Mouse (Mus musculus): ENCODE data around the gene Mylpf. TPM values are rescaled to one million over a fixed set of nuclear protein-coding genes. Genes with fewer than 3 reads are reported as not detected.
A peak's percentile ranks its signal among the peaks of the same experiment; 100 is the strongest.

Mylpf gene
- polyA plus RNA-seq, 1 experiment from 2014 or later: 3.5 TPM

- peak overlapping the region; percentile 86 for H3K4me3 ChIP-seq (ENCODE audit: low read length)
- H3K4me1 ChIP-seq (ENCODE audit: control insufficient read depth, insufficient read depth, low read depth, low read length): peaks cover 31% of the 10 kb centered on the region
- ATAC-seq: no peak
- no peaks in the 10 kb centered on the region for H3K27me3 ChIP-seq (replicated peaks; ENCODE audit: control insufficient read depth, insufficient read depth, low read length)
- peak overlapping the region; percentile 72 for H3K4me2 ChIP-seq (ENCODE audit: low read length)
- H3K27ac ChIP-seq (ENCODE audit: low read depth, low read length): peak overlapping the region; percentile 98
- H3K9ac ChIP-seq (ENCODE audit: low read depth, low read length): peak overlapping the region; percentile 96
- peaks cover 19% of the 10 kb centered on the region for H3K36me3 ChIP-seq (ENCODE audit: control insufficient read depth, insufficient read depth, low read length)
- WGBS: 3% methylated on average over 20 of the region's 20 CpGs
- no peaks in the 10 kb centered on the region for H3K9me3 ChIP-seq (ENCODE audit: control insufficient read depth, low read length)
These were observed 23.3 kb downstream of the Mylpf start for GRCm38 (mm10) chr7:127231826-127232621.

- peak within 1 kb of the TSS; percentile 96 for H3K9ac ChIP-seq (ENCODE audit: low read depth, low read length)
- H3K4me2 ChIP-seq (ENCODE audit: low read length): peak within 1 kb of the TSS; percentile 72
- H3K4me3 ChIP-seq (ENCODE audit: low read length): peak within 1 kb of the TSS; percentile 86
- H3K9me3 ChIP-seq (ENCODE audit: control insufficient read depth, low read length): no peaks in the 10 kb centered on the region
- WGBS: under 1% methylated on average over 62 of the region's 64 CpGs
- H3K27me3 ChIP-seq (replicated peaks; ENCODE audit: control insufficient read depth, insufficient read depth, low read length): no peaks in the 10 kb centered on the region
- H3K27ac ChIP-seq (ENCODE audit: low read depth, low read length): peak within 1 kb of the TSS; percentile 98
- H3K4me1 ChIP-seq (ENCODE audit: control insufficient read depth, insufficient read depth, low read depth, low read length): peaks cover 31% of the 10 kb centered on the region
- ATAC-seq: peak; percentile 93
- H3K36me3 ChIP-seq (ENCODE audit: control insufficient read depth, insufficient read depth, low read length): peaks cover 21% of the 10 kb centered on the region
These were observed 24.1 kb downstream of the Mylpf start, which contains the start of the genes Zfp553 and Sept1 for GRCm38 (mm10) chr7:127232622-127233367. Gene Zfp553, plus strand, starts transcription at chr7:127233061. Gene Sept1, minus strand, starts transcription at chr7:127233130.

- Histone ChIP-seq H3K4me3 (ENCODE audit: low read length) (peak overlapping the region; percentile 86), H3K27ac (ENCODE audit: low read depth, low read length) (peak overlapping the region; percentile 98), H3K36me3 (ENCODE audit: control insufficient read depth, insufficient read depth, low read length) (peaks cover 21% of the 10 kb centered on the region), H3K9me3 (ENCODE audit: control insufficient read depth, low read length) (no peaks in the 10 kb centered on the region), H3K27me3 (replicated peaks; ENCODE audit: control insufficient read depth, insufficient read depth, low read length) (no peaks in the 10 kb centered on the region), H3K9ac (ENCODE audit: low read depth, low read length) (peak overlapping the region; percentile 96), H3K4me2 (ENCODE audit: low read length) (peak overlapping the region; percentile 72), H3K4me1 (ENCODE audit: control insufficient read depth, insufficient read depth, low read depth, low read length) (peaks cover 31% of the 10 kb centered on the region)
- WGBS: under 1% methylated on average over 27 of the region's 27 CpGs
- peak; percentile 41 for ATAC-seq
These were observed 24.7 kb downstream of the Mylpf start for GRCm38 (mm10) chr7:127233368-127233749.

- Histone ChIP-seq H3K9ac (ENCODE audit: low read depth, low read length) (peak overlapping the region; percentile 96), H3K4me1 (ENCODE audit: control insufficient read depth, insufficient read depth, low read depth, low read length) (peaks cover 31% of the 10 kb centered on the region), H3K9me3 (ENCODE audit: control insufficient read depth, low read length) (no peaks in the 10 kb centered on the region), H3K4me3 (ENCODE audit: low read length) (peak overlapping the region; percentile 86), H3K36me3 (ENCODE audit: control insufficient read depth, insufficient read depth, low read length) (peaks cover 24% of the 10 kb centered on the region), H3K27ac (ENCODE audit: low read depth, low read length) (peak overlapping the region; percentile 98), H3K27me3 (replicated peaks; ENCODE audit: control insufficient read depth, insufficient read depth, low read length) (no peaks in the 10 kb centered on the region), H3K4me2 (ENCODE audit: low read length) (peak overlapping the region; percentile 72)
- WGBS: 5% methylated on average over 9 of the region's 9 CpGs
- no peak for ATAC-seq
These were observed 25.1 kb downstream of the Mylpf start for GRCm38 (mm10) chr7:127233765-127234164.

- Histone ChIP-seq H3K27me3 (replicated peaks; ENCODE audit: control insufficient read depth, insufficient read depth, low read length) (no peaks in the 10 kb centered on the region), H3K9me3 (ENCODE audit: control insufficient read depth, low read length) (no peaks in the 10 kb centered on the region), H3K4me1 (ENCODE audit: control insufficient read depth, insufficient read depth, low read depth, low read length) (peaks cover 31% of the 10 kb centered on the region), H3K36me3 (ENCODE audit: control insufficient read depth, insufficient read depth, low read length) (peaks cover 27% of the 10 kb centered on the region), H3K9ac (ENCODE audit: low read depth, low read length) (no peak overlapping the region), H3K4me2 (ENCODE audit: low read length) (peak overlapping the region; percentile 15; the same call in 1 of the 2 replicates), H3K27ac (ENCODE audit: low read depth, low read length) (no peak overlapping the region), H3K4me3 (ENCODE audit: low read length) (no peak overlapping the region)
- ATAC-seq: no peak
- 87% methylated on average over 2 of the region's 2 CpGs for WGBS
These were observed 26.1 kb downstream of the Mylpf start for GRCm38 (mm10) chr7:127234777-127235176.

- H3K36me3 ChIP-seq (ENCODE audit: control insufficient read depth, insufficient read depth, low read length): peaks cover 6% of the 10 kb centered on the region; the same call in 1 of the 2 replicates
- no peaks in the 10 kb centered on the region for H3K9me3 ChIP-seq (ENCODE audit: control insufficient read depth, low read length)
- H3K4me2 ChIP-seq (ENCODE audit: low read length): peak overlapping the region; percentile 94
- peaks cover 17% of the 10 kb centered on the region for H3K4me1 ChIP-seq (ENCODE audit: control insufficient read depth, insufficient read depth, low read depth, low read length)
- peak overlapping the region; percentile 93; the same call in 1 of the 2 replicates for H3K4me3 ChIP-seq (ENCODE audit: low read length)
- ATAC-seq: no peak
- no peak overlapping the region; the same call in none of the 2 replicates for H3K27ac ChIP-seq (ENCODE audit: low read depth, low read length)
- 37% methylated on average over 2 of the region's 2 CpGs for WGBS
- H3K9ac ChIP-seq (ENCODE audit: low read depth, low read length): no peak overlapping the region
- no peaks in the 10 kb centered on the region for H3K27me3 ChIP-seq (replicated peaks; ENCODE audit: control insufficient read depth, insufficient read depth, low read length)
These were observed 34.7 kb downstream of the Mylpf start for GRCm38 (mm10) chr7:127243361-127243867.

GRCm38 (mm10) chr7:127243870-127244657 is 35.4 kb downstream of the Mylpf start, which contains the start of gene Zfp771:
Gene Zfp771, plus strand, starts transcription at chr7:127244274.
- Histone ChIP-seq H3K9ac (ENCODE audit: low read depth, low read length) (peak within 1 kb of the TSS; percentile 98), H3K27me3 (replicated peaks; ENCODE audit: control insufficient read depth, insufficient read depth, low read length) (no peaks in the 10 kb centered on the region), H3K36me3 (ENCODE audit: control insufficient read depth, insufficient read depth, low read length) (no peaks in the 10 kb centered on the region; the same call in 1 of the 2 replicates), H3K4me1 (ENCODE audit: control insufficient read depth, insufficient read depth, low read depth, low read length) (peaks cover 17% of the 10 kb centered on the region), H3K4me2 (ENCODE audit: low read length) (peak within 1 kb of the TSS; percentile 94), H3K27ac (ENCODE audit: low read depth, low read length) (peak within 1 kb of the TSS; percentile 88), H3K9me3 (ENCODE audit: control insufficient read depth, low read length) (no peaks in the 10 kb centered on the region), H3K4me3 (ENCODE audit: low read length) (peak within 1 kb of the TSS; percentile 93)
- peak; percentile 96 for ATAC-seq
- under 1% methylated on average over 44 of the region's 56 CpGs for WGBS

- 14% methylated on average over 25 of the region's 33 CpGs for WGBS
- Histone ChIP-seq H3K36me3 (ENCODE audit: control insufficient read depth, insufficient read depth, low read length) (peaks cover 4% of the 10 kb centered on the region; the same call in 1 of the 2 replicates), H3K4me2 (ENCODE audit: low read length) (peak overlapping the region; percentile 94), H3K4me3 (ENCODE audit: low read length) (peak overlapping the region; percentile 93), H3K9ac (ENCODE audit: low read depth, low read length) (peak overlapping the region; percentile 98), H3K4me1 (ENCODE audit: control insufficient read depth, insufficient read depth, low read depth, low read length) (peaks cover 17% of the 10 kb centered on the region), H3K9me3 (ENCODE audit: control insufficient read depth, low read length) (no peaks in the 10 kb centered on the region), H3K27ac (ENCODE audit: low read depth, low read length) (peak overlapping the region; percentile 88), H3K27me3 (replicated peaks; ENCODE audit: control insufficient read depth, insufficient read depth, low read length) (no peaks in the 10 kb centered on the region)
- peak; percentile 75 for ATAC-seq
These were observed 36.2 kb downstream of the Mylpf start for GRCm38 (mm10) chr7:127244658-127245510.
